Mouse (Mus musculus) cortical plate, adult 2 months (tissue): ENCODE data around the gene Cdca3. TPM values are rescaled to one million over a fixed set of nuclear protein-coding genes. Genes with fewer than 3 reads are reported as not detected.

Experiments
- H3K27ac ChIP-seq: fragments of 200-500 bp; 2 replicates; pipeline ENCODE4 v1.5.1; 2012; ENCODE audit warnings: low read length, control low read depth, inconsistent platforms; ENCODE audit not compliant: insufficient read depth
- H3K4me1 ChIP-seq: fragments of 200-500 bp; 2 replicates; pipeline ENCODE4 v1.6.1; 2011; ENCODE audit warnings: low read length; ENCODE audit not compliant: control insufficient read depth, insufficient read depth
- H3K4me3 ChIP-seq: fragments of 200-500 bp; 2 replicates; pipeline ENCODE4 v1.5.1; 2011; ENCODE audit warnings: mild to moderate bottlenecking, low read length, control low read depth; ENCODE audit not compliant: insufficient read depth
- CTCF ChIP-seq: fragments of 200-500 bp; IDR thresholded peaks from 2 replicates; pipeline ENCODE4 v1.5.1; 2011; ENCODE audit warnings: mild to moderate bottlenecking, control low read depth, low read length; ENCODE audit not compliant: insufficient read depth; ENCODE audit errors: extremely low read depth
- POLR2A ChIP-seq: fragments of 200-500 bp; IDR thresholded peaks from 2 replicates; pipeline ENCODE4 v1.6.1; 2011; ENCODE audit warnings: mild to moderate bottlenecking, low read length, control low read depth; ENCODE audit not compliant: insufficient read depth; ENCODE audit errors: extremely low read depth
- polyA plus RNA-seq: library from polyadenylated mRNA; depleted of rRNA; stranded (reverse); fragments of >200 nt; gene quantifications from 2 replicates; pipeline ENCODE4 v1.2.3, GENCODE M21; 2012; rRNA removed

Gene Cdca3
- polyA plus RNA-seq: 2.3 and 2.4 TPM in 2 replicates

- peak; percentile 83 for TF ChIP-seq POLR2A
- no peak for TF ChIP-seq CTCF
Measured at GRCm38 (mm10) chr6:124828868-124829798, at the start of gene Cdca3, which contains the start of gene Usp5. TSS of gene Cdca3 (plus strand) at chr6:124829547. TSS of gene Usp5 (minus strand) at chr6:124829484.

GRCm38 (mm10) chr6:124779984-124780416 is 49.3 kb upstream of the Cdca3 start:
- H3K4me3 ChIP-seq: 0 out of 2 replicates have a peak overlapping the region, but pooled peaks have one; percentile 5
- TF ChIP-seq POLR2A: no peak
- TF ChIP-seq CTCF: no peak
- peaks cover 7% of the 10 kb centered on the region for H3K4me1 ChIP-seq
- H3K27ac ChIP-seq: no peak overlapping the region

More at GRCm38 (mm10) chr6:124828868-124829798, at the start of gene Cdca3, which contains the start of gene Usp5:
- Histone ChIP-seq H3K4me1 (no peaks in the 10 kb centered on the region), H3K4me3 (peak within 1 kb of the TSS; percentile 53), H3K27ac (peak within 1 kb of the TSS; percentile 36)

GRCm38 (mm10) chr6:124780917-124781316 is 48.4 kb upstream of the Cdca3 start:
- TF ChIP-seq CTCF: no peak
- no peak for TF ChIP-seq POLR2A
- Histone ChIP-seq H3K4me1 (peaks cover 7% of the 10 kb centered on the region), H3K4me3 (no peak overlapping the region), H3K27ac (no peak overlapping the region)

- Histone ChIP-seq H3K4me1 (peaks cover 7% of the 10 kb centered on the region), H3K4me3 (no peak overlapping the region), H3K27ac (no peak overlapping the region)
- TF ChIP-seq POLR2A (no peak), CTCF (no peak)
Measured at GRCm38 (mm10) chr6:124782436-124782835, 46.9 kb upstream of the Cdca3 start.

- no peak overlapping the region for H3K4me3 ChIP-seq
- no peak overlapping the region for H3K27ac ChIP-seq
- TF ChIP-seq CTCF (no peak), POLR2A (no peak)
- no peaks in the 10 kb centered on the region for H3K4me1 ChIP-seq
Measured at GRCm38 (mm10) chr6:124786756-124787420, 42.5 kb upstream of the Cdca3 start.

GRCm38 (mm10) chr6:124787722-124788121 is 41.6 kb upstream of the Cdca3 start:
- no peaks in the 10 kb centered on the region for H3K4me1 ChIP-seq
- TF ChIP-seq CTCF (no peak), POLR2A (no peak)
- H3K27ac ChIP-seq: no peak overlapping the region
- H3K4me3 ChIP-seq: no peak overlapping the region

GRCm38 (mm10) chr6:124789519-124789918 is 39.8 kb upstream of the Cdca3 start:
- no peak overlapping the region for H3K4me3 ChIP-seq
- H3K27ac ChIP-seq: no peak overlapping the region
- H3K4me1 ChIP-seq: no peaks in the 10 kb centered on the region
- no peak for TF ChIP-seq CTCF
- no peak for TF ChIP-seq POLR2A

GRCm38 (mm10) chr6:124790121-124790520 is 39.2 kb upstream of the Cdca3 start:
- no peak overlapping the region for H3K4me3 ChIP-seq
- no peaks in the 10 kb centered on the region for H3K4me1 ChIP-seq
- TF ChIP-seq CTCF (no peak), POLR2A (no peak)
- H3K27ac ChIP-seq: no peak overlapping the region

- Histone ChIP-seq H3K27ac (no peak overlapping the region), H3K4me1 (no peaks in the 10 kb centered on the region), H3K4me3 (no peak overlapping the region)
- TF ChIP-seq POLR2A: no peak
- TF ChIP-seq CTCF: no peak
Measured at GRCm38 (mm10) chr6:124791911-124792310, 37.4 kb upstream of the Cdca3 start.

GRCm38 (mm10) chr6:124795781-124796180 is 33.6 kb upstream of the Cdca3 start:
- Histone ChIP-seq H3K4me3 (no peak overlapping the region), H3K27ac (no peak overlapping the region), H3K4me1 (no peaks in the 10 kb centered on the region)
- TF ChIP-seq POLR2A (no peak), CTCF (no peak)
